In genomic region chr2:31068246-31069113, GRCm38 (mm10) we compare ENCODE assay signal across 7 mouse cellular contexts.
A peak's percentile ranks its signal among the peaks of the same experiment; 100 is the strongest.
DNase-seq lines count a peak whose midpoint lies in the region; ATAC-seq and TF ChIP-seq lines count a peak whose summit lies in the region.

No protein-coding gene starts in this region.

- no peaks in the 10 kb centered on the region for H3K9me3 ChIP-seq in forebrain, embryonic 14.5 days (replicated peaks; ENCODE audit: control insufficient read depth, low read length)
- 0 out of 2 replicates have a peak, but pooled peaks cover 2% of the 10 kb centered on the region for H3K9me3 ChIP-seq in hindbrain, embryonic 13.5 days
- no peaks in the 10 kb centered on the region for H3K9me3 ChIP-seq in midbrain, postnatal 0 days (ENCODE audit: low read length)

- ATAC-seq in Patski = peak; percentile 58
- ATAC-seq in forebrain, embryonic 14.5 days = peak; percentile 83
- peak; percentile 83 for ATAC-seq in hindbrain, embryonic 13.5 days (ENCODE audit: low FRiP score)
- no peak for ATAC-seq in midbrain, postnatal 0 days (ENCODE audit: low FRiP score)

- H3K36me3 ChIP-seq in forebrain, embryonic 14.5 days (ENCODE audit: control insufficient read depth, insufficient read depth, low read length) = no peaks in the 10 kb centered on the region
- peaks cover 19% of the 10 kb centered on the region for H3K36me3 ChIP-seq in hindbrain, embryonic 13.5 days
- H3K36me3 ChIP-seq in midbrain, postnatal 0 days (ENCODE audit: insufficient read depth, low read length) = peaks cover 11% of the 10 kb centered on the region

- POLR2A ChIA-PET in Patski (lab: Charles Lee) = interaction anchor here (1.4 kb wide), 1 partner anchor 73 kb away, joined by 7 read pairs; the partner anchor contains the start of gene Fnbp1

- intact Hi-C loops in left cerebral cortex, adult 2 months (cut with DNase I) = no loop called here

- H3K27me3 ChIP-seq in Patski = no peaks in the 10 kb centered on the region
- no peaks in the 10 kb centered on the region for H3K27me3 ChIP-seq in forebrain, embryonic 14.5 days (replicated peaks; ENCODE audit: control insufficient read depth, insufficient read depth, low read length)
- no peaks in the 10 kb centered on the region for H3K27me3 ChIP-seq in hindbrain, embryonic 13.5 days
- no peaks in the 10 kb centered on the region for H3K27me3 ChIP-seq in midbrain, postnatal 0 days (ENCODE audit: insufficient read depth, low read length)

- in situ Hi-C loops in Patski (cut with MboI; ENCODE audit: low pct_unique_long_range_greater_than_20kb) = no loop called here

- peak overlapping the region; percentile 35; the same call in 1 of the 2 replicates for H3K27ac ChIP-seq in brown adipose tissue, adult 24 weeks (replicated peaks; ENCODE audit: low read depth, low read length)
- H3K27ac ChIP-seq in forebrain, embryonic 14.5 days (ENCODE audit: low read depth, low read length) = peak overlapping the region; percentile 84
- peak overlapping the region; percentile 83 for H3K27ac ChIP-seq in hindbrain, embryonic 13.5 days
- peak overlapping the region; percentile 75 for H3K27ac ChIP-seq in left cerebral cortex, adult 2 months
- H3K27ac ChIP-seq in midbrain, postnatal 0 days (ENCODE audit: low read depth, low read length) = peak overlapping the region; percentile 21

- no peak overlapping the region for H3K4me2 ChIP-seq in forebrain, embryonic 14.5 days (ENCODE audit: low read length)
- no peak overlapping the region for H3K4me2 ChIP-seq in hindbrain, embryonic 13.5 days
- no peak overlapping the region for H3K4me2 ChIP-seq in midbrain, postnatal 0 days (ENCODE audit: low read depth, low read length, poor library complexity, severe bottlenecking)

- no peak overlapping the region for H3K4me3 ChIP-seq in brown adipose tissue, adult 24 weeks (ENCODE audit: insufficient read depth, low read depth, low read length)
- no peak overlapping the region for H3K4me3 ChIP-seq in forebrain, embryonic 14.5 days (ENCODE audit: low read depth, low read length)
- H3K4me3 ChIP-seq in hindbrain, embryonic 13.5 days = no peak overlapping the region
- no peak overlapping the region for H3K4me3 ChIP-seq in left cerebral cortex, adult 2 months
- no peak overlapping the region for H3K4me3 ChIP-seq in midbrain, postnatal 0 days (ENCODE audit: low read depth, low read length)

- peak; percentile 51 for DNase-seq in Patski (ENCODE audit: low read depth, low spot score)
- peak; percentile 77 for DNase-seq in forebrain, embryonic 14.5 days (ENCODE audit: low spot score)
- peak; percentile 35 to 55 for DNase-seq in left cerebral cortex, adult 2 months (ENCODE audit: extremely low spot score in 1 of 2, low spot score in 2 of 2)
- peak; percentile 42 for DNase-seq in midbrain, postnatal 0 days (ENCODE audit: low spot score)
- DNase-seq in urinary bladder, postnatal 36 days (ENCODE audit: low spot score in 2 of 2) = no peak

- no peak overlapping the region for H3K9ac ChIP-seq in forebrain, embryonic 14.5 days (ENCODE audit: low read length)
- H3K9ac ChIP-seq in hindbrain, embryonic 13.5 days = no peak overlapping the region
- no peak overlapping the region for H3K9ac ChIP-seq in midbrain, postnatal 0 days (replicated peaks; ENCODE audit: low read length, poor library complexity, severe bottlenecking)

- H3K4me1 ChIP-seq in brown adipose tissue, adult 24 weeks (ENCODE audit: control insufficient read depth, insufficient read depth, insufficient read length, low read length) = peaks cover 12% of the 10 kb centered on the region
- H3K4me1 ChIP-seq in forebrain, embryonic 14.5 days (ENCODE audit: control insufficient read depth, insufficient read depth, low read length) = peaks cover 11% of the 10 kb centered on the region
- H3K4me1 ChIP-seq in hindbrain, embryonic 13.5 days (replicated peaks) = peaks cover 26% of the 10 kb centered on the region
- no peaks in the 10 kb centered on the region for H3K4me1 ChIP-seq in midbrain, postnatal 0 days (ENCODE audit: insufficient read depth, low read length)

- CTCF ChIA-PET in Patski (lab: Charles Lee) = interaction anchor here (0.7 kb wide), 1 partner anchor 71 kb away, joined by 3 read pairs; no protein-coding TSS in a partner anchor

- TF ChIP-seq CTCF in Patski (IDR thresholded peaks at IDR 0.05) = no peak
- no peak for TF ChIP-seq CTCF in left cerebral cortex, adult 2 months (IDR thresholded peaks at IDR 0.05)
- TF ChIP-seq CTCF in midbrain, postnatal 0 days (IDR thresholded peaks at IDR 0.05) = no peak

- WGBS in forebrain, embryonic 14.5 days = 6% methylated on average over 13 of the region's 13 CpGs
- WGBS in hindbrain, embryonic 13.5 days = 7% methylated on average over 13 of the region's 13 CpGs
- 17% methylated on average over 13 of the region's 13 CpGs for WGBS in midbrain, postnatal 0 days

Comparison
In these comparisons a context has a peak if more than half of its experiments do, and no peak if none do; other contexts are left out.
1. DNase-seq: peak in Patski (single experiment), forebrain, embryonic 14.5 days (single experiment), left cerebral cortex, adult 2 months (2 of 2) and midbrain, postnatal 0 days (single experiment); none in urinary bladder, postnatal 36 days (0 of 2).
2. H3K27ac ChIP-seq: peak in every context shown above with its lines; median percentile 84 in forebrain, embryonic 14.5 days; 83 in hindbrain, embryonic 13.5 days; 75 in left cerebral cortex, adult 2 months; 35 in brown adipose tissue, adult 24 weeks; 21 in midbrain, postnatal 0 days.